Mouse (Mus musculus) megakaryocyte, embryonic 14.5 days (primary cell): Measurements from ENCODE around the gene Tstd3. TPM values are rescaled to one million over a fixed set of nuclear protein-coding genes. Genes with fewer than 3 reads are reported as not detected.
A peak's percentile ranks its signal among the peaks of the same experiment; 100 is the strongest.

Experiments used
- H3K27me3 ChIP-seq: replicated peaks from 2 replicates; pipeline ENCODE3; 2012; ENCODE audit warnings: inconsistent platforms
- H3K36me3 ChIP-seq: replicated peaks from 2 replicates; pipeline ENCODE3; 2012; ENCODE audit warnings: low read length, inconsistent platforms, mixed read lengths
- H3K4me1 ChIP-seq: 2 replicates; pipeline ENCODE4 v1.6.1; 2012; ENCODE audit warnings: inconsistent platforms
- H3K4me3 ChIP-seq: replicated peaks from 2 replicates; pipeline ENCODE3; 2012; ENCODE audit warnings: moderate library complexity, mild to moderate bottlenecking, inconsistent platforms
- H3K9me3 ChIP-seq: 2 replicates; pipeline ENCODE4 v1.6.1; 2012; ENCODE audit warnings: inconsistent platforms
- FLI1 ChIP-seq: IDR thresholded peaks from 2 replicates; pipeline ENCODE4 v1.6.1; 2012; ENCODE audit warnings: low read length, inconsistent platforms, mixed read lengths
- GATA1 ChIP-seq: IDR thresholded peaks from 3 replicates; pipeline ENCODE4 v1.6.1; 2012; ENCODE audit warnings: mixed read lengths, low read length, inconsistent platforms, borderline replicate concordance
- polyA plus RNA-seq: library from polyadenylated mRNA; stranded (reverse); fragments of >175 nt; gene quantifications from 2 replicates; pipeline ENCODE4 v1.2.3, GENCODE M21; 2012; ENCODE audit warnings: low replicate concordance; ENCODE audit not compliant: insufficient read depth

Tstd3 gene
- polyA plus RNA-seq = 8.2 and 12.7 TPM in 2 replicates

DNA sequence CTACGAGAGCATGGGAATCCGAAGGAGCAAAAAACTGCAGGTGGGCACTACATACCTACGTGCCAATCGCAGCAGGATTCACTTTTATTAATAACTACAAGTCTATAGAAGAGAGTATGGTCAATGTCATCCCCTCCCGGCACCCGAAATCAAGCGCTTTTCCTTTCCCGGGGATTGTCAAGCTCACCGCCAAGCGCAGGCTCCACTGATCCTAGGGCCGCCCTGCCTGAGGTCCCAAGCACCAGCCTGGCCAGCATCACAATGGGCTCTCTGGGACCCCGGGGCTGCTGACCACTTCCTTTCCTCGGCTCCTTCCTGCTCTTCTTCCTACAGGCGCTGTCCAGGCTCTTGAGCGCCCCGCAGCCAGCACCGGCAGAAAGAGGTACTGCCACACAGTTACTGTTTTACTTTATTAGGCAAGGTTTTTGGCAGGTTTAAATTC lies at the start of gene Tstd3, which contains the start of gene Usp45:
Tstd3 (minus strand) TSS at position 350 of the 442 bp plus-strand sequence.
Usp45 (plus strand) TSS at position 294 of the 442 bp plus-strand sequence.
- no peaks in the 10 kb centered on the region for H3K27me3 ChIP-seq
- no peak for TF ChIP-seq FLI1
- TF ChIP-seq GATA1 = no peak
- H3K4me3 ChIP-seq = peak within 1 kb of the TSS; percentile 96
- peaks cover 18% of the 10 kb centered on the region for H3K9me3 ChIP-seq
- H3K4me1 ChIP-seq = peaks cover 10% of the 10 kb centered on the region; the same call in 1 of the 2 replicates
- peaks cover 14% of the 10 kb centered on the region for H3K36me3 ChIP-seq

DNA sequence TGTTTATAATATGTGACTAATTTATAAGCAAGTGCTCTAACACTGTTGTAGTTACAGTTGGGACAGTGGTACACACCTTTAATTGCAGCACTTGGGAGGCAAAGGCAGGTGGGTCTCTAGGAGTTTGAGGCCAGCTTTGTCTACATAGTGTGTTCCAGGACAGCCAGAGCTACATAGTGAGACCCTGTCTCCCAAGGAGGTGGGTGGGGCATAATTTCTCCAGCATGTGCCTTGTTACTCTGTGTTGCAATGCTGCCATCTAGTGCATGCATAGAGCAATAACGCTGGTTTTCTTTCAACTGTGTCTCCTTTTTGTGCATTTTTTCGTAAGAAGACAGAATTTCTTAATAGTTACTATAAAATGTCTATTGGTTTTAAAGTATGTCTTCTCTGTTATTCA lies 47.0 kb upstream of the Tstd3 start:
- peaks cover 77% of the 10 kb centered on the region for H3K36me3 ChIP-seq
- no peaks in the 10 kb centered on the region for H3K9me3 ChIP-seq
- no peaks in the 10 kb centered on the region for H3K27me3 ChIP-seq
- no peaks in the 10 kb centered on the region for H3K4me1 ChIP-seq
- H3K4me3 ChIP-seq = no peak overlapping the region
- TF ChIP-seq FLI1 (no peak), GATA1 (no peak)

DNA sequence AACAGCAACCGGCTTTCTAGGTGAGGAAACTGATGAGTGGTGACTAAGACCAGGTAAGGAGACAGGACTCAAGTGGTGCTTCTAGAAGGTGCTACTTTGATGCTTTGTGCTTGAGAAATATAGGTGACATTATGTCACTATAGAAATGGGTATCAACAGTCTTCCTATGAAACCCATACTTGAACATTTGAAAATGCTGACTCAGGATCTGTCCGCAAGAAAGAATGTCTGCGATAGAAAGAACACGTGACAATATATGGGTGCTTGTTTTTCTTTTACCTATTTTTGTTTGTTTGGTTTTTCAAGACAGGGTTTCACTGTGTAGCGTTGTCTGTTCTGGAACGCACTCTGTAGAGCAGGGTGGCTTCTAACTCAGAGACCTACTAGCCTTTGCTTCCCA lies 45.6 kb upstream of the Tstd3 start:
- TF ChIP-seq GATA1 (no peak), FLI1 (no peak)
- H3K9me3 ChIP-seq = no peaks in the 10 kb centered on the region
- H3K4me3 ChIP-seq = no peak overlapping the region
- H3K36me3 ChIP-seq = peaks cover 73% of the 10 kb centered on the region
- no peaks in the 10 kb centered on the region for H3K27me3 ChIP-seq
- no peaks in the 10 kb centered on the region for H3K4me1 ChIP-seq

DNA sequence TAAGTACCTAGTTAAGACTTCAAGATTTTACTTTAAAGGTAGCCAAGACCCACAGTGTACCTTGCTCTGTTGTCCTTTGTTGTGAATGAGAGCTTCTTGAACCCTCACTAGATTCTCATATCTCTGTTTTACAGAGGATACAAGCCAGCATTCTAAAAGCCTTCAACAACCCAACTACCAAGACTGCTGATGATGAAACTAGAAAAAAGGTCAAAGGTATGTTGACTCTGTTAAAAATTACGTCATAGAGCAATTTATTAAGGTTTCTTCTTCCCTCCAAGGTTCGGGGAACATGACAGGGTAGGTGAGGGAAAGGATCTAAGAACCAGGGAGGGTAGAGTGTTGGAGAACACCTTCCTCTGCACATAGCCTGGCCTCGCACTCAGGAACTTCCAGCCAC lies 43.6 kb upstream of the Tstd3 start:
- Histone ChIP-seq H3K36me3 (peaks cover 71% of the 10 kb centered on the region), H3K4me3 (no peak overlapping the region), H3K9me3 (no peaks in the 10 kb centered on the region), H3K27me3 (no peaks in the 10 kb centered on the region), H3K4me1 (no peaks in the 10 kb centered on the region)
- no peak for TF ChIP-seq FLI1
- no peak for TF ChIP-seq GATA1

DNA sequence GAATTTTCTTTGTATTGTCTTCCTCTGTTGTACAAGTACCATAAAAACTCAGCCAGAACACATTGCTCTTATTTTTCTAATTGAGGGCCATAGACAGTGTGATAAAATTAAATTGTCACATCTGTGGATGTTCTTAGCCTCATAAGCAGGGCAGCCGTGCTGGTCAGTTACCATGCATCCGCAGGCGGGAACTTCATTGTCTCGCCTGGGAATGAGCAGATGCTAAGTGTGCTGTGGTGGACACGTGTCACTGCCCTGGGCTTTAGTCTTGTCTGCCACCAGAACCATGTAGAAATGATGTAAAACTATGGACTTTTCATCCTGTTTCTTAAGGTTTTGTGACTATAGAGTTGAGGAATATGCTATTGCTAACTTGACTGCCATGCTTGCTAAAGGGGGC lies 40.2 kb upstream of the Tstd3 start:
- Histone ChIP-seq H3K4me3 (no peak overlapping the region), H3K36me3 (peaks cover 88% of the 10 kb centered on the region)
- TF ChIP-seq FLI1 (no peak), GATA1 (no peak)

DNA sequence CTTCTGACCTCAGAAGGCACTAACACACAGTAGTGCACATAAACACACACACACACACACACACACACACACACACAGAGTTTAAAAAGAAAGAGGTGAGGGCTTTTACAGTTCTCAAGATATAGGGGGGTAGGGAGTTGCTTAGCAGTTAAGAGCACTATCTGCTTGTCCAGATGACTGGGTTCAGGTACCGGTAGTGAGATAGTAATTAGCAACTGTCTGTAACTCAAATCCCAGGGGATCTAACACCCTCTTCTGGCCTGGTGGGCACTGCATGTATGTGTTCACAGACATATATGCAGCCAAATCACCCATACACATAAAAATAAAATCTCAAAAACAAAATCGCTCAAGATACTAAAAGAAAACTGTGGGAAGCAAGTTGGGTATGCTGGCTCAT lies 34.6 kb upstream of the Tstd3 start:
- Histone ChIP-seq H3K4me1 (peaks cover 26% of the 10 kb centered on the region), H3K4me3 (no peak overlapping the region), H3K27me3 (no peaks in the 10 kb centered on the region), H3K36me3 (peaks cover 92% of the 10 kb centered on the region), H3K9me3 (no peaks in the 10 kb centered on the region)
- TF ChIP-seq GATA1 (no peak), FLI1 (no peak)

More for the DNA sequence above, 40.2 kb upstream of the Tstd3 start:
- Histone ChIP-seq H3K4me1 (no peaks in the 10 kb centered on the region), H3K9me3 (no peaks in the 10 kb centered on the region), H3K27me3 (no peaks in the 10 kb centered on the region)

DNA sequence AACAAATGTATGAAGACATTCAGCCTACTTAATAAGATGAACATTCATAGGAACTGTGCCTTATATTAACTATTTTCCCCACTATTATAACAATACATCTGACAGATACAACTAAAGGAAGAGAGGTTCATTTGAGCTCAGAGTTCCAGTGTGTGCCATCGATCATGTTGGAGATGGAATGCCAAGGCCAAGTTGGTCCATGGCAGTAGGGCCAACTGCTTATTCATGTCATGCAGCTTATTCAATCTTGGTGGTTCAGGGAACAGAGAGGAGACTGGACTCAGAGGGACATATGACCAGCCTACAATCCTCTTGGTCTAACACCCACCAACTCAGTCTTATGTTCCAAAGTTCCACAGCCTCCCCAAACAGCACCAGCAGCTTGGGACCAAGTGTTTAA lies 34.0 kb upstream of the Tstd3 start:
- Histone ChIP-seq H3K36me3 (peaks cover 92% of the 10 kb centered on the region), H3K9me3 (no peaks in the 10 kb centered on the region), H3K4me1 (peaks cover 26% of the 10 kb centered on the region), H3K4me3 (no peak overlapping the region), H3K27me3 (no peaks in the 10 kb centered on the region)
- TF ChIP-seq FLI1 = no peak
- no peak for TF ChIP-seq GATA1

DNA sequence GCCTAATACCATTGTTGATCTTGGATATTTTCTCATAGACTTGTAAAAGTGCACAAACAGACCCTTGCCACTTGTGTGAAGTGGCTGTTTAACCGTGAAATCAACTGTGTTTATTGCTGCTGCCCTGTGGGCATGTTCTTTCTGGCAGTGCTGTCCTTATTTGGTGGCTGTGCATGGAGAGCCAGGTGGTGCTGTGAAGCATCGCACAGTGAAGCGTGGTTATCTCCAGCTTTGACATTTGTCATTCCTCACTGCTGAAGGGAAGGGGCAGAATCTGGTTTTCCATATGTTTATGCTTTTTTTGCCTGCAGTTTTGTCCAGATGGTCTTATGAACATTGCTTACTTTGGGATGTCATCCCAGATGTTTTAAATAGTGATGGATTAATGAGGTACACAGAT lies 26.6 kb upstream of the Tstd3 start:
- Histone ChIP-seq H3K27me3 (no peaks in the 10 kb centered on the region), H3K36me3 (peaks cover 70% of the 10 kb centered on the region), H3K4me1 (peaks cover 6% of the 10 kb centered on the region), H3K4me3 (no peak overlapping the region), H3K9me3 (peaks cover 10% of the 10 kb centered on the region)
- TF ChIP-seq GATA1 = no peak
- TF ChIP-seq FLI1 = no peak

DNA sequence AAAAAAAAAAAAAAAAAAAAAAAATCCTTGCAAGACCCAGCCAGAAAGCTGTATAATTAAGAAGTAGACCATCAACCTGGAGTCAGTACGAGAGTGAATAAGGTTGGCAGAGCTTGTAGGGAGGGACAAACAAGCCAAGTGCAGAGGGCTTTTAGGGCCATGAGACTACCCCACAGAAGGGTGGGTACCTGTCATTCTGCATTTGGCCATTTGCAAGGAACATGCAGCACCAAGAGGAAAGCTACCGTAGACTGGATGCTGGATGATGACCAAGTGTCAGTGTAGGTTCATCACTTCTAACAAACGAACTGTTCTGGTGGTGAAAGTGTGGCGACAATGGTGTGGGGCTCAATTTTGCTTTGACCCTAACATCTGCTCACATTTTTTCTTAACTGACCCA lies 22.8 kb upstream of the Tstd3 start:
- H3K4me1 ChIP-seq = no peaks in the 10 kb centered on the region
- H3K4me3 ChIP-seq = no peak overlapping the region
- peaks cover 10% of the 10 kb centered on the region for H3K9me3 ChIP-seq
- no peaks in the 10 kb centered on the region for H3K27me3 ChIP-seq
- no peak for TF ChIP-seq GATA1
- TF ChIP-seq FLI1 = no peak
- peaks cover 72% of the 10 kb centered on the region for H3K36me3 ChIP-seq

DNA sequence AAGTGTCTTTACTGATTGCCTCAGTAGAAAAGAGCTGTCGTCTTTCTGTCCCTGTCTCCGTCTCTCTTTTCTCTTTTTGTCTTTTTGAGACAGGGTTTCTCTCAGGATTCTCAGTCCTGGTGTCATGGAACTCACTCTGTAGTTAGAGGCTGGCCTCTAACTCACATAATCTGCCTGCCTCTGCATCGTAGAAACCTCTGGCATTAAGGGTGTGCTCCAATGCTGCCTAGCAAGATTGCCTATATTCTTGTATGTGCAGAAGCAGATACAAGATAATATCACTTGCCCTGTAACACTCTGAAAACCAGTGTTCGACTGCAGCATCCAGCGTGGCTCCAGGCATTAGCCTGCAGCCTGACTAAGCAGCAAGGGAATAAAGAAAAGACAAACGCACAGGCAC lies 21.9 kb upstream of the Tstd3 start:
- TF ChIP-seq FLI1 (no peak), GATA1 (no peak)
- no peak overlapping the region for H3K4me3 ChIP-seq
- no peaks in the 10 kb centered on the region for H3K27me3 ChIP-seq
- H3K4me1 ChIP-seq = no peaks in the 10 kb centered on the region
- peaks cover 10% of the 10 kb centered on the region for H3K9me3 ChIP-seq
- peaks cover 82% of the 10 kb centered on the region for H3K36me3 ChIP-seq

DNA sequence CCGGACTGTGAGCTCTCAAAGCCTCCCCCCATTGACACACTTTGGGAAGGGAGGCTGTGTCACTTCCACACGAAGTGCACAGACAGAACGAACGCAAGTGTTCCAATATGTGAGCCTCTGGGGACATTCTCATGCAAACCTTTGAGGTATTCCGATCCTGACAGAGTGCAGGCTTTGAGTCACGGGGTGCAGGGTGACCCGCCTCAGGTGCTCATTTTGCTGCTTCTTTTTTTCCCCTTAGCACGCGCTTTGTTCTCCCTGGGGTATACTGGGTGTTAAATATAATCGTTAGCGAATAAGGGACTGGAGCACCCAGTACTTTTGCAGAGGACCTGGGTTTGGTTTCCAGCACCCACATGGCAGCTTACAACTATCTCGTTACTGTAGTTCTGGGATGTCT lies 19.3 kb upstream of the Tstd3 start:
- H3K4me1 ChIP-seq = no peaks in the 10 kb centered on the region; the same call in 1 of the 2 replicates

More for the DNA sequence above, 19.3 kb upstream of the Tstd3 start:
- H3K9me3 ChIP-seq = peaks cover 8% of the 10 kb centered on the region
- H3K27me3 ChIP-seq = no peaks in the 10 kb centered on the region
- no peak overlapping the region for H3K4me3 ChIP-seq
- H3K36me3 ChIP-seq = peaks cover 89% of the 10 kb centered on the region
- no peak for TF ChIP-seq FLI1
- TF ChIP-seq GATA1 = no peak
